Mouse (Mus musculus) gastrocnemius, postnatal 36 days (tissue): Measurements from ENCODE around the gene Rpl36a-ps1. TPM values are rescaled to one million over a fixed set of nuclear protein-coding genes. Genes with fewer than 3 reads are reported as not detected.
"Not testable (repeated sequence)": the region's sequence is repeated elsewhere in the genome, so short reads cannot be mapped to it uniquely, and the experiment has no call there.

ENCODE experiments used
- DNase-seq, 2 experiments: peaks; one replicate each; pipeline ENCODE4 v3.0.0; 2022
- intact Hi-C: fragments of 180-260 bp; cut with DNase I; formaldehyde crosslinking; loops from one replicate; pipeline ENCODE4 v1.15.1; 2025
- long read RNA-seq, 2 experiments: library from polyadenylated mRNA; stranded (forward); transcript quantifications; one replicate each; pipeline ENCODE4 v2.0.0; 2021
- total RNA-seq, 2 experiments: library from RNA; stranded (reverse); gene quantifications; 2 replicates each; pipeline ENCODE4 v1.2.3; 2021

The Rpl36a-ps1 gene
- total RNA-seq = 1 to 10 TPM in 1 of 2 experiments, not detected in 1; 1.3 TPM
- long read RNA-seq, experiment 1, partial matches to known transcripts = 0 of 1 reads
- long read RNA-seq, experiment 1, other reads (novel, unspliced or antisense) = 0 of 1 reads
- long read RNA-seq, experiment 2, partial matches to known transcripts = 0 of 4 reads
- long read RNA-seq, experiment 2, other reads (novel, unspliced or antisense) = 0 of 4 reads

GRCm38 (mm10) chr14:98994218-98994617 lies at the start of gene Rpl36a-ps1:
Gene Rpl36a-ps1, minus strand, starts transcription at chr14:98994318.
- DNase-seq = no peak
- intact Hi-C loops = no loop called here

- DNase-seq = no peak
- intact Hi-C loops = no loop called here
These were observed 49.4 kb upstream of the Rpl36a-ps1 start for GRCm38 (mm10) chr14:99043499-99043898.

GRCm38 (mm10) chr14:99041416-99041815 lies 47.3 kb upstream of the Rpl36a-ps1 start:
- intact Hi-C loops = no loop called here
- no peak for DNase-seq

GRCm38 (mm10) chr14:99039308-99039707 lies 45.2 kb upstream of the Rpl36a-ps1 start:
- intact Hi-C loops, DNase-seq: not testable (repeated sequence)

- no peak for DNase-seq
- intact Hi-C loops = no loop called here
These were observed 43.6 kb upstream of the Rpl36a-ps1 start for GRCm38 (mm10) chr14:99037703-99038102.

- intact Hi-C loops = no loop called here
These were observed 41.9 kb upstream of the Rpl36a-ps1 start for GRCm38 (mm10) chr14:99036039-99036438.

GRCm38 (mm10) chr14:99034851-99035250 lies 40.7 kb upstream of the Rpl36a-ps1 start:
- intact Hi-C loops = not testable (repeated sequence)

More at GRCm38 (mm10) chr14:99036039-99036438, 41.9 kb upstream of the Rpl36a-ps1 start:
- no peak for DNase-seq

GRCm38 (mm10) chr14:99032596-99032995 lies 38.5 kb upstream of the Rpl36a-ps1 start:
- intact Hi-C loops = no loop called here
- no peak for DNase-seq

More at GRCm38 (mm10) chr14:99034851-99035250, 40.7 kb upstream of the Rpl36a-ps1 start:
- DNase-seq = not testable (repeated sequence)

GRCm38 (mm10) chr14:99031337-99031873 lies 37.3 kb upstream of the Rpl36a-ps1 start:
- intact Hi-C loops = no loop called here
- DNase-seq = no peak

- intact Hi-C loops = no loop called here
- DNase-seq = no peak
These were observed 35.9 kb upstream of the Rpl36a-ps1 start for GRCm38 (mm10) chr14:99029987-99030386.

GRCm38 (mm10) chr14:99022346-99023086 lies 28.4 kb upstream of the Rpl36a-ps1 start:
- no peak for DNase-seq

GRCm38 (mm10) chr14:99019136-99019808 lies 25.2 kb upstream of the Rpl36a-ps1 start:
- no peak for DNase-seq
- intact Hi-C loops = no loop called here

More at GRCm38 (mm10) chr14:99022346-99023086, 28.4 kb upstream of the Rpl36a-ps1 start:
- intact Hi-C loops = no loop called here

GRCm38 (mm10) chr14:99018691-99019090 lies 24.6 kb upstream of the Rpl36a-ps1 start:
- intact Hi-C loops = no loop called here
- no peak for DNase-seq

- intact Hi-C loops = no loop called here
- no peak for DNase-seq
These were observed 16.8 kb upstream of the Rpl36a-ps1 start for GRCm38 (mm10) chr14:99010920-99011313.

GRCm38 (mm10) chr14:99010224-99010919 lies 16.3 kb upstream of the Rpl36a-ps1 start:
- no peak for DNase-seq
- intact Hi-C loops = no loop called here

GRCm38 (mm10) chr14:98992482-98992881 lies 1.6 kb downstream of the Rpl36a-ps1 start:
- no peak for DNase-seq
- intact Hi-C loops = no loop called here

GRCm38 (mm10) chr14:98990636-98991035 lies 3.5 kb downstream of the Rpl36a-ps1 start:
- no peak for DNase-seq
- intact Hi-C loops = no loop called here

- intact Hi-C loops = no loop called here
- DNase-seq = no peak
These were observed 4.3 kb downstream of the Rpl36a-ps1 start for GRCm38 (mm10) chr14:98989818-98990217.

- intact Hi-C loops = no loop called here
- no peak for DNase-seq
These were observed 22.2 kb downstream of the Rpl36a-ps1 start for GRCm38 (mm10) chr14:98971921-98972320.

GRCm38 (mm10) chr14:98958978-98959658 lies 35.0 kb downstream of the Rpl36a-ps1 start:
- intact Hi-C loops = no loop called here
- no peak for DNase-seq
